Mouse (Mus musculus) neural tube, embryonic 14.5 days (tissue): Measurements from ENCODE around the gene Amer3. TPM values are rescaled to one million over a fixed set of nuclear protein-coding genes. Genes with fewer than 3 reads are reported as not detected.
A peak's percentile ranks its signal among the peaks of the same experiment; 100 is the strongest.
"Not testable (repeated sequence)": the region's sequence is repeated elsewhere in the genome, so short reads cannot be mapped to it uniquely, and the experiment has no call there.

Experiments
- ATAC-seq: fragments of 200-750 bp; cut with Nextera tagmentation; 2 replicates; pipeline ENCODE4 v1.8.0; 2017; ENCODE audit warnings: low read depth, mild to moderate bottlenecking, moderate TSS enrichment, moderate library complexity
- H3K27ac ChIP-seq: fragments of 300-500 bp; sonication (generic); 2 replicates; pipeline ENCODE4 v1.5.1; 2014; ENCODE audit warnings: low read depth, mild to moderate bottlenecking, control low read depth, low read length, moderate library complexity, mixed read lengths
- H3K27me3 ChIP-seq: fragments of 300-500 bp; sonication (generic); 2 replicates; pipeline ENCODE4 v1.6.1; 2014; ENCODE audit warnings: low read length; ENCODE audit not compliant: control insufficient read depth, insufficient read depth
- H3K36me3 ChIP-seq: fragments of 300-500 bp; sonication (generic); 2 replicates; pipeline ENCODE4 v1.6.1; 2014; ENCODE audit warnings: low read length, mixed read lengths; ENCODE audit not compliant: control insufficient read depth, insufficient read depth
- H3K4me1 ChIP-seq: fragments of 300-500 bp; sonication (generic); 2 replicates; pipeline ENCODE4 v1.6.1; 2014; ENCODE audit warnings: low read length; ENCODE audit not compliant: control insufficient read depth, insufficient read depth
- H3K4me2 ChIP-seq: fragments of 300-500 bp; sonication (generic); 2 replicates; pipeline ENCODE4 v1.6.1; 2014; ENCODE audit warnings: mild to moderate bottlenecking, low read depth, low read length, control low read depth
- H3K4me3 ChIP-seq: fragments of 300-500 bp; sonication (generic); 2 replicates; pipeline ENCODE4 v1.5.1; 2014; ENCODE audit warnings: low read depth, low read length, control low read depth, mixed read lengths
- H3K9ac ChIP-seq: fragments of 300-500 bp; sonication (generic); replicated peaks from 2 replicates; pipeline ENCODE4 v1.6.1; 2014; ENCODE audit warnings: low read depth, mild to moderate bottlenecking, control low read depth, low read length, mixed read lengths
- H3K9me3 ChIP-seq: fragments of 300-500 bp; sonication (generic); 2 replicates; pipeline ENCODE4 v1.6.1; 2016; ENCODE audit warnings: low read length; ENCODE audit not compliant: control insufficient read depth
- WGBS: fragments of 180-500 bp; shearing (Covaris S2); extraction: QIAGEN DNeasy Blood & Tissue Kit; methylation state at CpG from one replicate; pipeline ENCODE4 v1.1.7; 2014; 5-methylcytosine and 5-hydroxymethylcytosine counted together
- polyA plus RNA-seq: library from polyadenylated mRNA; unstranded; fragments of >200 nt; fragmentation: Nextera tagmentation; extraction: Ambion mirVana; gene quantifications from 2 replicates; pipeline ENCODE4 v1.2.1, GENCODE M21; 2014

Gene Amer3
- polyA plus RNA-seq, 1 experiment from 2014 or later, result 29.2 TPM

GRCm38 (mm10) chr1:34584736-34585135 lies 5.3 kb downstream of the Amer3 start:
- no peak overlapping the region for H3K27ac ChIP-seq
- no peak for ATAC-seq
- H3K4me3 ChIP-seq, result no peak overlapping the region
- no peaks in the 10 kb centered on the region for H3K27me3 ChIP-seq
- H3K4me2 ChIP-seq, result no peak overlapping the region
- 85% methylated on average over 4 of the region's 4 CpGs for WGBS
- H3K4me1 ChIP-seq, result peaks cover 7% of the 10 kb centered on the region; the same call in 1 of the 2 replicates
- H3K9me3 ChIP-seq, result no peaks in the 10 kb centered on the region
- H3K9ac ChIP-seq, result no peak overlapping the region
- peaks cover 13% of the 10 kb centered on the region for H3K36me3 ChIP-seq

- no peak overlapping the region for H3K4me2 ChIP-seq
Observed at GRCm38 (mm10) chr1:34587298-34588096, 8.0 kb downstream of the Amer3 start.

GRCm38 (mm10) chr1:34600000-34600399 lies 20.5 kb downstream of the Amer3 start:
- ATAC-seq, result no peak
- H3K36me3 ChIP-seq, result no peaks in the 10 kb centered on the region
- no peak overlapping the region for H3K27ac ChIP-seq
- 73% methylated on average over 15 of the region's 15 CpGs for WGBS
- no peak overlapping the region for H3K4me2 ChIP-seq
- H3K4me1 ChIP-seq, result no peaks in the 10 kb centered on the region
- H3K27me3 ChIP-seq, result no peaks in the 10 kb centered on the region
- no peak overlapping the region for H3K4me3 ChIP-seq
- no peaks in the 10 kb centered on the region for H3K9me3 ChIP-seq
- H3K9ac ChIP-seq, result no peak overlapping the region

More at GRCm38 (mm10) chr1:34587298-34588096, 8.0 kb downstream of the Amer3 start:
- Histone ChIP-seq H3K27me3 (no peaks in the 10 kb centered on the region), H3K4me1 (peaks cover 4% of the 10 kb centered on the region; the same call in 1 of the 2 replicates), H3K4me3 (no peak overlapping the region), H3K9ac (no peak overlapping the region), H3K27ac (no peak overlapping the region), H3K9me3 (no peaks in the 10 kb centered on the region), H3K36me3 (peaks cover 20% of the 10 kb centered on the region)
- 85% methylated on average over 22 of the region's 22 CpGs for WGBS
- no peak for ATAC-seq

- Histone ChIP-seq H3K27me3 (no peaks in the 10 kb centered on the region), H3K27ac (no peak overlapping the region), H3K36me3 (no peaks in the 10 kb centered on the region), H3K4me3 (no peak overlapping the region), H3K9me3 (no peaks in the 10 kb centered on the region), H3K4me2 (no peak overlapping the region), H3K4me1 (no peaks in the 10 kb centered on the region), H3K9ac (no peak overlapping the region)
- 84% methylated on average over 3 of the region's 3 CpGs for WGBS
- ATAC-seq, result no peak
Observed at GRCm38 (mm10) chr1:34601323-34602047, 22.0 kb downstream of the Amer3 start.

DNA sequence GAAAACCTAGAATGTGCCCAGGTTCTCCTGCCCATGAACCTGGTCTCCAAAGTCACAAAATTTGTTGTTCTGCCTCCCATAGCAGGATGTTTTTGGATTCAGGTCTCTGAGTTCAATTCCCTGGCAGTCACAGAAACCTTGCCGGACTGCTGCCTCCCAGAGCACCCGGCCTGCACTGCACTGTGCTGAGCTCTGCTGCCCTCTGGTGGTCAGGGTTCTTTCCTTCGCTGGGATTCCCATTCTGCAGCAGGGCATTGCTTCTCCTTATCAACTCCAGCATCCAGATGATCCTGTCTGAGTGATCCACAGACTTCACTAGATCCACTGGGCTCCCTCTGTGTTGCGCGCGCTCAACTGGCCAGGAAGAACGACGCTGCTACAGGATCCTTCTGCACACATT lies 22.9 kb downstream of the Amer3 start:
- Histone ChIP-seq H3K4me2 (no peak overlapping the region), H3K9me3 (no peaks in the 10 kb centered on the region), H3K27ac (no peak overlapping the region), H3K9ac (no peak overlapping the region), H3K4me3 (no peak overlapping the region), H3K27me3 (no peaks in the 10 kb centered on the region), H3K36me3 (no peaks in the 10 kb centered on the region), H3K4me1 (no peaks in the 10 kb centered on the region)
- peak; percentile 90 for ATAC-seq
- 16% methylated on average over 8 of the region's 8 CpGs for WGBS

- no peak overlapping the region for H3K27ac ChIP-seq
- no peak overlapping the region for H3K9ac ChIP-seq
- H3K4me1 ChIP-seq, result no peaks in the 10 kb centered on the region
- H3K9me3 ChIP-seq, result no peaks in the 10 kb centered on the region
- H3K4me3 ChIP-seq, result no peak overlapping the region
- WGBS, result 72% methylated on average over 2 of the region's 2 CpGs
- no peak overlapping the region for H3K4me2 ChIP-seq
- no peaks in the 10 kb centered on the region for H3K36me3 ChIP-seq
- ATAC-seq, result no peak
- no peaks in the 10 kb centered on the region for H3K27me3 ChIP-seq
Observed at GRCm38 (mm10) chr1:34613801-34614200, 34.3 kb downstream of the Amer3 start.

DNA sequence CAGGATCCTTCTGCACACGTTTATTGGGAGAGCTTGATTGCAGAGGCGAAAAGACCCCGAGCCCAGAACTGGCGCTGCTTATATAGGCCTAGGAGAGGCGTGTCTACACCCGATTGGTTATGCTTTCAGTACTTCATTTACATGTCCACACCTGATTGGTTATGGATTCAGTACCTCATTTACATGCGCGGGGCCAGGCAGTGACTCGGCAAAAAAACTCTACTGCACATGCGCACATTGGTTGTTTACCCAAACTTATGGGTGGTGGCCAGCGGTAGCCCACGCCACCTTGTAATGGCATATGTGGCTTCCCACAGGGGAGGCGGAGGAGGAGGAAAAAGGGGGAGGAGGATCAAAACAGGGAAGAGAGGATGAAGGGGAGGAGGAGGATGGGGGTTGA lies 40.7 kb downstream of the Amer3 start:
- not testable (repeated sequence) for H3K4me2 ChIP-seq, H3K27me3 ChIP-seq, H3K36me3 ChIP-seq, H3K4me3 ChIP-seq, ATAC-seq, H3K9me3 ChIP-seq, H3K4me1 ChIP-seq, H3K9ac ChIP-seq, H3K27ac ChIP-seq
- 98% methylated on average over 13 of the region's 13 CpGs for WGBS

GRCm38 (mm10) chr1:34620761-34621160 lies 41.3 kb downstream of the Amer3 start:
- not testable (repeated sequence) for H3K27ac ChIP-seq, H3K4me1 ChIP-seq, H3K9me3 ChIP-seq, H3K4me3 ChIP-seq, H3K36me3 ChIP-seq, H3K27me3 ChIP-seq, ATAC-seq, H3K4me2 ChIP-seq, H3K9ac ChIP-seq
- 92% methylated on average over 5 of the region's 5 CpGs for WGBS

GRCm38 (mm10) chr1:34635711-34636110 lies 56.3 kb downstream of the Amer3 start:
- H3K4me1 ChIP-seq, result no peaks in the 10 kb centered on the region
- no peak overlapping the region for H3K27ac ChIP-seq
- no peaks in the 10 kb centered on the region for H3K36me3 ChIP-seq
- H3K4me3 ChIP-seq, result no peak overlapping the region
- no peak overlapping the region for H3K9ac ChIP-seq
- ATAC-seq, result no peak
- 90% methylated on average over 18 of the region's 18 CpGs for WGBS
- no peaks in the 10 kb centered on the region for H3K9me3 ChIP-seq
- H3K27me3 ChIP-seq, result no peaks in the 10 kb centered on the region
- no peak overlapping the region for H3K4me2 ChIP-seq
